Mouse (Mus musculus) heart, postnatal 0 days (tissue): ENCODE measurements at regions not wholly inside any gene's neighbourhood (a gene's known extent, or its start where the extent isn't known, plus 50 kb on each side); places are given as distances from the start of the nearest gene placed in this dataset.

Experiments used
- CTCF ChIP-seq: IDR thresholded peaks from 2 replicates; pipeline ENCODE4 v1.5.1; 2016; ENCODE audit warnings: antibody characterized with exemption, control low read depth, low read depth
- EP300 ChIP-seq: IDR thresholded peaks from 2 replicates; pipeline ENCODE4 v1.6.1; 2016; ENCODE audit warnings: antibody characterized with exemption, low read depth

DNA sequence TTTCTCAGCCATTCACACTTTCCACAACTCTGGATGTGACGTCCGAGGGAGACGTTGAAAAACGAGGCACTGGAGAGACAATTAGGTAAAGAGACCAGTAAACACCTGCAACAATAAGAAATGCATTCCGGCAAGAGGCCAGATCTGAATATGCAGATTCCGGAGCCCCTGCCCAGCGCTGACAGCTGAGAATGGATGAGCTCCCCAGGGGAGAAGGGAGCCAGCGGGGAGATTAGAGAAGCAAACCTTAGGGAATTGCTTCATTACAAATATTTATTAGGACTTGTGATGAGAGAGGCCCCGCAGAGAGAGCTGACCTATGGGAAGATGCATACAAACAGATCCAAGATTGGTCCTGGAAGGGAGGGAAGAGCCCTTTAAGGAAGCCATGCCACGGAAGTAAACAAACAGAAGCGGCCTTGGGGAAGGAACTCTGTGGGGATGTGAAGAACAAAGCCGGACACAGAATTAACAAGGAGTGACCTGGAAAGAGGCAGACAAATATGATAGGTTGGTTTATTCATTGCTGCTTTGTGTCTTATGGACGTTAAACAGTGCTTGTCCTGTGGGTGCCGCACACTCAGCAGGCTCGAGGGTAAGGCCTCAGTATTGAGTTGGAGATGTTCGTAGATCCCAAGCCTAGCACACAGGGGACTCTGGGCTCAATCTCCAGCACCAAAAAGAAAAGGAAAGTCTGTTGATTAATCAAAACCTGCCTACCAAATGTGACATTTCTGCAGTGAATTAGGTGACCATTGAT is 121.7 kb upstream of the Nebl start:
- TF ChIP-seq CTCF (no peak), EP300 (no peak)
